Comparison of ENCODE assay signal across 30 mouse cellular contexts in the genomic region with DNA sequence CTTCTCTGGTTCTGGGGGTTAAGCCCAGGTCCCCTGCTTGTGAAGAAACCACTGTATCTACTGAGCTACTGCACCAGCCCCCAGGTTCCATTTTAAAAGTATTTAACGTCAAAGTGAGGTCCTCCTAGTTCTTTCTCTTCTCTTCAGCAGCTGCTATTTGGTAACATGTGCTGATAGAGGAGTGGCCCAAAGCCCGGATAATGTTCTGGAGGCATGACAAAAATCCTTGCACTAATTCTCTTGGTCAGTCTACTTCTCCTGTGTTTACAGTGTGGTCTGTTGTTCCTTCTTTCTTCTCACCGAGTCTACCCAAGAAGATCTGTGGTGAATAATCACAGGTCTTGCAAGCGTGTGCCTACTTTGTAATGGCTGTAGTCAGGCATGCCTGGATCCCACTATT. TPM values are rescaled to one million over a fixed set of nuclear protein-coding genes. Genes with fewer than 3 reads are reported as not detected.
DNase-seq lines count a peak whose midpoint lies in the region; ATAC-seq lines count a peak whose summit lies in the region.
"Had no signal": no experiment of that assay in that cellular context is flagged by ENCODE, and none has a peak within 500 bp of the region (broad histone marks: within the 10 kb centered on the region; RNA-seq: fewer than 3 reads in every experiment).

No protein-coding gene starts in this region.

- H3K9me3 ChIP-seq in kidney, embryonic 16.5 days (ENCODE audit: low read length): no peaks in the 10 kb centered on the region
- H3K9me3 ChIP-seq: embryonic facial prominence, embryonic 12.5 days; embryonic facial prominence, embryonic 15.5 days; forebrain, embryonic 12.5 days; forebrain, embryonic 15.5 days; heart, embryonic 13.5 days; hindbrain, embryonic 12.5 days; hindbrain, embryonic 15.5 days had no signal

- H3K4me3 ChIP-seq in kidney, embryonic 16.5 days (ENCODE audit: low read length): no peak overlapping the region
- H3K4me3 ChIP-seq: embryonic facial prominence, embryonic 12.5 days; embryonic facial prominence, embryonic 15.5 days; forebrain, embryonic 12.5 days; forebrain, embryonic 15.5 days; heart, embryonic 13.5 days; hindbrain, embryonic 12.5 days; hindbrain, embryonic 15.5 days had no signal

- no peaks in the 10 kb centered on the region for H3K4me1 ChIP-seq in kidney, embryonic 16.5 days (ENCODE audit: insufficient read depth, low read length)
- H3K4me1 ChIP-seq: embryonic facial prominence, embryonic 12.5 days; embryonic facial prominence, embryonic 15.5 days; forebrain, embryonic 12.5 days; forebrain, embryonic 15.5 days; heart, embryonic 13.5 days; hindbrain, embryonic 12.5 days; hindbrain, embryonic 15.5 days had no signal

- H3K9ac ChIP-seq in kidney, embryonic 16.5 days (replicated peaks; ENCODE audit: low read length): no peak overlapping the region
- H3K9ac ChIP-seq: embryonic facial prominence, embryonic 12.5 days; embryonic facial prominence, embryonic 15.5 days; forebrain, embryonic 12.5 days; forebrain, embryonic 15.5 days; heart, embryonic 13.5 days; hindbrain, embryonic 12.5 days; hindbrain, embryonic 15.5 days had no signal

- H3K36me3 ChIP-seq in kidney, embryonic 16.5 days (ENCODE audit: insufficient read depth, low read length): no peaks in the 10 kb centered on the region
- H3K36me3 ChIP-seq: embryonic facial prominence, embryonic 12.5 days; embryonic facial prominence, embryonic 15.5 days; forebrain, embryonic 12.5 days; forebrain, embryonic 15.5 days; heart, embryonic 13.5 days; hindbrain, embryonic 12.5 days; hindbrain, embryonic 15.5 days had no signal

- H3K27me3 ChIP-seq in kidney, embryonic 16.5 days (ENCODE audit: insufficient read depth, low read length): no peaks in the 10 kb centered on the region
- H3K27me3 ChIP-seq: embryonic facial prominence, embryonic 12.5 days; embryonic facial prominence, embryonic 15.5 days; forebrain, embryonic 12.5 days; forebrain, embryonic 15.5 days; heart, embryonic 13.5 days; hindbrain, embryonic 12.5 days; hindbrain, embryonic 15.5 days had no signal

- intact Hi-C loops in heart, postnatal 25 days (cut with DNase I): no loop called here

- no peak for ATAC-seq in kidney, embryonic 16.5 days (ENCODE audit: low FRiP score, low TSS enrichment)
- ATAC-seq: forebrain, embryonic 15.5 days; intestine, postnatal 0 days; Patski had no signal

- no peak overlapping the region for H3K27ac ChIP-seq in kidney, embryonic 16.5 days (ENCODE audit: low read length)
- H3K27ac ChIP-seq: embryonic facial prominence, embryonic 12.5 days; embryonic facial prominence, embryonic 15.5 days; forebrain, embryonic 12.5 days; forebrain, embryonic 15.5 days; heart, embryonic 13.5 days; hindbrain, embryonic 12.5 days; hindbrain, embryonic 15.5 days had no signal

- peak; percentile 92 for DNase-seq in heart, adult 11 months
- DNase-seq in heart, postnatal 4 days: no peak
- DNase-seq in heart, adult 9 months (ENCODE audit: low spot score in 2 of 2): peak; percentile 31 to 46
- no peak for DNase-seq in heart, postnatal 25 days (ENCODE audit: low spot score)
- peak; percentile 23 for DNase-seq in NIH3T3 (ENCODE audit: low read depth)
- DNase-seq: adrenal gland, adult 2 months; adrenal gland, postnatal 14 days; cerebellum, adult 11 months; cerebellum, adult 2 months; cerebellum, adult 9-11 months; cerebellum, postnatal 25 days; gastrocnemius, postnatal 10 days; gastrocnemius, postnatal 36 days; kidney, adult 2 months had no signal

- 78% methylated on average over 4 of the region's 4 CpGs for WGBS in kidney, embryonic 16.5 days

- H3K4me2 ChIP-seq in kidney, embryonic 16.5 days (replicated peaks; ENCODE audit: low read depth, low read length): no peak overlapping the region
- H3K4me2 ChIP-seq: embryonic facial prominence, embryonic 12.5 days; embryonic facial prominence, embryonic 15.5 days; forebrain, embryonic 12.5 days; forebrain, embryonic 15.5 days; heart, embryonic 13.5 days; hindbrain, embryonic 12.5 days; hindbrain, embryonic 15.5 days had no signal

RNA-seq across cellular contexts. Expression of a gene that starts 15.8 kb away (rescaled TPM):
- total RNA-seq in heart, postnatal 4 days (2021): 10 to 100 TPM in 1 of 2 experiments, 1 to 10 TPM in 1; 7.9 to 11.9 TPM
- 10 to 100 TPM; 27.4 to 29.5 TPM for total RNA-seq in heart, postnatal 25 days (2021)
- 6.5 and 9.3 TPM in 2 replicates for polyA plus RNA-seq in kidney, embryonic 16.5 days (2015; fragmentation: Nextera tagmentation; extraction: Ambion mirVana)
- total RNA-seq: common myeloid progenitor, adult 5-6 weeks; ES-E14; granulocyte monocyte progenitor cell, adult 5-6 weeks; hematopoietic stem cell, adult 5-6 weeks had no signal
- polyA plus RNA-seq: forebrain, embryonic 12.5 days; hindbrain, embryonic 12.5 days had no signal

RNA-seq across cellular contexts. Expression of a gene that starts 16.3 kb away (rescaled TPM):
- 10 to 100 TPM; 18.7 to 20.9 TPM for total RNA-seq in heart, postnatal 4 days (2021)
- 10 to 100 TPM; 36.9 to 40.7 TPM for total RNA-seq in heart, postnatal 25 days (2021)
- 62.7 and 65.9 TPM in 2 replicates for polyA plus RNA-seq in kidney, embryonic 16.5 days (2015; fragmentation: Nextera tagmentation; extraction: Ambion mirVana)

RNA-seq across cellular contexts. Expression of a gene that starts 54.6 kb away (rescaled TPM):
- not detected for total RNA-seq in heart, postnatal 4 days (2021)
- not detected for total RNA-seq in heart, postnatal 25 days (2021)
- polyA plus RNA-seq in kidney, embryonic 16.5 days (2015; fragmentation: Nextera tagmentation; extraction: Ambion mirVana): 0.20 and 0.21 TPM in 2 replicates
- total RNA-seq: adrenal gland, adult 2 months; adrenal gland, postnatal 14 days; adrenal gland, postnatal 4 days; common myeloid progenitor, adult 5-6 weeks; ES-E14; gastrocnemius, adult 18-20 months; gastrocnemius, postnatal 36 days; granulocyte monocyte progenitor cell, adult 5-6 weeks; hematopoietic stem cell, adult 5-6 weeks had no signal
- polyA plus RNA-seq: adrenal gland, adult 2 months; cerebellum, adult 2 months; forebrain, embryonic 15.5 days; heart, embryonic 13.5 days; hindbrain, embryonic 12.5 days; hindbrain, embryonic 15.5 days; intestine, postnatal 0 days; kidney, adult 2 months; Patski had no signal

Comparison
In these comparisons a context has a peak if more than half of its experiments do, and no peak if none do; other contexts are left out.
1. DNase-seq: peak in heart, adult 11 months (single experiment), heart, adult 9 months (2 of 2) and NIH3T3 (single experiment); none in heart, postnatal 4 days (single experiment) and heart, postnatal 25 days (single experiment).